Mouse (Mus musculus) small intestine, adult 2 months (tissue): ENCODE results near the gene Hoxa5.

Experiments used
- CTCF ChIP-seq: fragments of 200-500 bp; IDR thresholded peaks from 2 replicates; pipeline ENCODE4 v1.5.1; 2012; ENCODE audit warnings: low read depth, mild to moderate bottlenecking, control low read depth, inconsistent platforms, low read length, moderate library complexity, mixed read lengths; ENCODE audit not compliant: insufficient replicate concordance, insufficient read length; ENCODE audit errors: extremely low read depth
- POLR2A ChIP-seq: fragments of 200-500 bp; IDR thresholded peaks from 2 replicates; pipeline ENCODE4 v1.6.1; 2012; ENCODE audit warnings: low read depth, mild to moderate bottlenecking, control low read depth, inconsistent platforms, low read length, moderate library complexity

- TF ChIP-seq CTCF: no peak
- TF ChIP-seq POLR2A: no peak
These were observed 13.7 kb upstream of the Hoxa5 start for GRCm38 (mm10) chr6:52217895-52218642.
